Mouse (Mus musculus) regulatory T cell (primary cell): ENCODE measurements around the gene Slc51a.

ENCODE experiments used
- in situ Hi-C: fragments of 300-600 bp; cut with MboI, MseI; formaldehyde crosslinking; loops from one replicate; pipeline ENCODE4 v1.15.1; 2025; ENCODE audit warnings: high pct_unique_total_duplicates

Slc51a gene

DNA sequence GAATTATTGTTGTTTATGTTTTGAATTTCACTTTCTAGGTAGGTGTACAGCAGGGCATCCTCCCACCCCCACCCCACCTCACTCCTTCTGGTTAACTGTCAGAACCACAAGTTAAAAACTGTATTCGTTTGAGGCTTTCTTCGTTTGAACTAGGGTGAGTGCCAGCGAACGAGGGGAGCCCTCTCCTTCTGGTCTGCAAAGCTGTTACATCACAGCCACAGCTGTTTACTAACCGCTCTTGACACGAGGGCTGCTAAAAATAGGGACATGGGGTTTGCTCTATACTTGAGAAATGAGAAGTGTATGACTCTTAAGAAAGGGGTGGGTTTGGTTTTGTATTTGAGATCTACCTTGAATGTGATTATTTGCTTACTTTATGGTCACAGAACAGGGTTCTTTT, 53.6 kb downstream of the Slc51a start:
- in situ Hi-C loops: loop anchor here (5.0 kb wide), 1 partner anchor 78 kb away; no protein-coding TSS in a partner anchor

GRCm38 (mm10) chr16:32433138-32433537, 54.5 kb downstream of the Slc51a start:
- in situ Hi-C loops: loop anchor here (5.0 kb wide), 1 partner anchor 79 kb away; no protein-coding TSS in a partner anchor

DNA sequence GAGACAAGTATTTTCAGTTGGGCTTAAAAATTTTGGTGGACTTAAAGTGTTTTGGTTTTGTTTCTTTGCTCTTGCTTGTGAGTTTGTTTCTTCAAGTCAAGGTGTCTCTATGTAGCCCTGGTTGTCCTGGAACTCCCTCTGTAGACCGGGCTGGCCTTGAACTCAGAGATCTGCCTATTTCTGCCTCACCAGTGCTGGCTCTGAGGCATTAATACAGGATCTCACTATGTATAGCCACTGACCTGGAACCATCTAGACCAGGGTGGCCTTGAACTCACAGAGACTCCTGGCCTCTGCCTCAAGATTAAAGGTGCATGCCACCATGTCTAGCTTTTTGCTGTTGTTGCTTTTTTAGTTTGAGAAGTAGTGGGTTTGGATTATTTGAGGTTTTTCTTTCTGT, 55.8 kb downstream of the Slc51a start:
- in situ Hi-C loops: loop anchor here (5.0 kb wide), 1 partner anchor 80 kb away; no protein-coding TSS in a partner anchor

- in situ Hi-C loops: loop anchor here (5.0 kb wide), 1 partner anchor 81 kb away; no protein-coding TSS in a partner anchor
Observed at GRCm38 (mm10) chr16:32431047-32431591, 56.6 kb downstream of the Slc51a start.

DNA sequence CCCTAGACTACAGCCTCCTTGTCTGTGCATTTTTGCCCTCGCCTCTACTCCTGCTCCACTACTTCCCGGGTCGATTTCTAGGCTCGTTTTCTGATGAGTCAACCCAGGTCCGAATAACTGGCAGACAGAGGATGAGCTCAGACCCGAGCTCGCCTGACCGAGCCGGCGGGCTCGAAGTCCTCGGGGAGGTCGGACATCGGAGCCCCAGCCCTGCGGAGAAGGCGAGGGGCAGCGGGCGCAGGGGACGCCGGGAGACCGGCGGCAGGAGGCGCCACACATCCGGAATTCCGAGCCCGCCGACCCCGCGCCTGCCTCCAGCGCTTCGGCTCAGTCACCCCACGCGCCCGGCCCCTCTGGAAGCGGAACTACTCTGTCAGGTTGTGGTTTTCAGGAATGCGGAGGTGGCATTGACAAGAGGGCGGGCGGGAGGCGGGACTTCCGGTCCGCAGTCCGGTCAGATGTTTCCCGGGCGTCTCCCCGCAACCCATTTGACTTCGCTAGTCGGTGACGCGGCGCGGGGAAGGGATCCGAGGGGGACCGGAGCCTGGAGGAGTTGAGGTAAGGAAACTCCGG, 57.1 kb downstream of the Slc51a start, which contains the start of gene Pcyt1a:
TSS of gene Pcyt1a (plus strand) at position 448 of the 573 bp plus-strand sequence.
- in situ Hi-C loops: loop anchor here (5.0 kb wide), 1 partner anchor 82 kb away; no protein-coding TSS in a partner anchor

DNA sequence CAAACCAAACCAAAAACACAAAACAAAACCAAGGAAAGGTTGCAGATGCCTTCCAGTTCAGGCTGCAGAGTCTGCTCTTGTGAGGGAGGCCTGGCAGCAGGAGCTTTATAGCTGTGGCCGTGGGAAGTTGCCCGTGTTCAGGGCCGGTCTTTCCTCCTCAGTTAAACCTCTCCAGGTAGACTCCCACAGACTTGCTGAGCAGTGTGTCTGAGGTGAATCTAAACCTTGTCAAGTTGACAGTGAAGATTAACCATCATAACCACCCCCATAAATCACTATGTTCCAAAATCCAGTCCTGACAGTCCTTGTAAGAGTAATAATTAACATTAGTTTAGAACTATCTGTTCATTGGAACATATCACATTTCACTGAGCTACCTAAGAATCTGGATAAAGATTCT, 60.2 kb downstream of the Slc51a start:
- in situ Hi-C loops: no loop called here
